Mouse (Mus musculus) adrenal gland, postnatal 25 days (tissue): ENCODE results near the gene Pawr. TPM values are rescaled to one million over a fixed set of nuclear protein-coding genes. Genes with fewer than 3 reads are reported as not detected.
A peak's percentile ranks its signal among the peaks of the same experiment; 100 is the strongest.

ENCODE experiments used
- DNase-seq: peaks from one replicate; pipeline ENCODE4 v3.0.0; 2021; ENCODE audit warnings: mixed read lengths
- long read RNA-seq: library from polyadenylated mRNA; stranded (forward); transcript quantifications from one replicate; pipeline ENCODE4 v2.0.0, GENCODE M21; 2021
- total RNA-seq: library from RNA; stranded (reverse); gene quantifications from 2 replicates; pipeline ENCODE4 v1.2.3, GENCODE M21; 2021

Pawr gene
- total RNA-seq, result 11.7 and 12.3 TPM in 2 replicates
- long read RNA-seq, transcript Pawr-201 (7 exons, 1,745 nt), result major isoform, 16 of 26 reads
- long read RNA-seq, partial matches to known transcripts, result 9 of 26 reads
- long read RNA-seq, other reads (novel, unspliced or antisense), result 1 of 26 reads

DNA sequence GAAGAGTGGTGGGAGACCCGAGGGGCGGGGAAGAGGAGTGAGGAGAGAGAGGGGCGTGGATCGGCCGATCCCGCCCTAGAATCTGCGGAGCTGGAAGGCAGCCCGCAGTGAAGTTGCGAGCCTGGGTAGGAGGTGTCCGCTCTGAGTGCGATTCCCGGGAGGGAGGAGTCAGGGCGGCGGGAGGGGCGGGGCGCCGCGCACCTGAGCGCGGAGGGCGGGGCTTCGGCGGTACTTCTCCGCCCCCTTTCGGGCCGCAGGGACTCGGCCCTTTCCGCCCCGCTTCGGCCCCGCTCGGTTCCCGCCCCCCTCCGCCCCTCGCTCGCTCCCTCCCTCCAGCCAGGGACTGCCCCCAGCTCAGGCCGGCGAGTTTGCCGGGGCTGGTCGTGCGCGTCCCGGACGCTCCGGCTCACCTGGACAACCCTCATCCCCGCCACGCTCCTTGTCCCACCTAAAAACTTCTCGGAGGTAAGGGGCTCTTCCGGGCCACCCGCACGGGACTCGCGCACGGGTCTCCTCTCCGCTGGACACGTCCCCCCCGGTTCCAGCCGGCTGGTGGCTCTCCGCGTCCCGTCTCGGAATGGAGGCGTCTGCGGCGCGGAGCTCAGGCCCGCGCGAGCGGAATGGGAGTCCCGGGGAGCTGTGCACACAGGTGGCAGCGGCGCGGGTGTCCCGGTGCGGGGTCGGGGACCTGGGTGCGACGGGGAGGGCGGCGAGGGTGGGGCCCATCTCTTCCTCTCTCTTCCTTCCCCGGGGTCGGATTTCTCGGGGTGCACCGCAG lies at the start of gene Pawr:
TSS of gene Pawr (plus strand) at position 338 of the 778 bp plus-strand sequence.
- DNase-seq, result peak; percentile 85

DNA sequence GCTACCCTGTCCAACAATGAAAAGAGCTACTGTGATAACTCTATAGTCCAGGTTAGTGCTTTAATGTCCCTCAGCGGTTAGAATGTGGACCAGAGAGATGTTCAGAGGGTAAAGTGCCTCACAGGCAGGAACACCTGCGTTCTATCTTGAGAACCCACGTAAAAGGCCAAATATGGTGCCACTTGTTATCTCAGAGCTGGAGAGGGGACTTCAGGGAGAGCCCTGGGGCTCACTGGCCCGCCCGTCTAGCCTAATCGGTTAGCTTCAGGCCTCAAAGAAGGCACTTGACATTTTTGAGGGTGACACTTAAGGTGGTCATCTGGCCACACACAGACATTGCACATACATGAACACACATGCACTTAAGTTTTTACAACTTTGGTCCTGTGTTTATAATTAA lies 49.6 kb upstream of the Pawr start:
- DNase-seq, result no peak

DNA sequence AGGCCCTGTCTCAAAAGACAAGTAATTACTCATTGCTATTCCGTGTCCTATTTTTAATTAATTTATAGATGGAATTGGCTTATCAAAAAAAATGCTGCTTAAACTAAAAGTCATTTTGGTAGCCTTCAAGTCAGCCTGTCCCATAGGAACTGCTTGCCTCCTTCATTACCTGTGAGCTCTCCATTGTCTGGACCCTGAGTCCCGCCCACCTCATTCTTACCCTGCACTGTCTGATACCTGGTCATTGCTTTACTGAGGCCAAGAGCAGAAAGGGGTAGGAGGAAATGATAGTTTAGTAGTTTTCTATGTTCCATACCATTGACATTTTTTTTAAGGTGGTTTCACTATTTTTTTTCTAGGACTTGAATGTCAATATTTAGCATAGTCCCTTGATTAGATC lies 48.5 kb upstream of the Pawr start:
- no peak for DNase-seq

DNA sequence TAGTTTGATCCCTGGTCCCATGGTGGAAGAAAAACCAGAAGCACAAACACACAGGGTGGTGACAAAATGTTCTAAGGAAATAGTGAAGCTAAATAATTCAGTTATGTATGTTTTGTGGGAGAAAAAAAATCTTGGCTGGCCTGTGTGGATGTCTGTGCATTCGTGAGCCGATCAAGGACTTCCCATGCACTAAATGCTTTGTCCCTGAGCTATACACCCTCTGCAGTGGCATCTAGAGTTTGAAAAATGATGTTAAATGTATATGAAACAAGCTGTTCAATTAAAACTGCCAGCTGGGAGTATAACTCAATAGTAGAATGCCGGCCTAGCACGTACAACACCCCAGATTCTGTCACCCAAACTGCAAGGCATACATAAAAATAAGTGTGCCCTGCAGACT lies 48.1 kb upstream of the Pawr start:
- DNase-seq, result no peak

DNA sequence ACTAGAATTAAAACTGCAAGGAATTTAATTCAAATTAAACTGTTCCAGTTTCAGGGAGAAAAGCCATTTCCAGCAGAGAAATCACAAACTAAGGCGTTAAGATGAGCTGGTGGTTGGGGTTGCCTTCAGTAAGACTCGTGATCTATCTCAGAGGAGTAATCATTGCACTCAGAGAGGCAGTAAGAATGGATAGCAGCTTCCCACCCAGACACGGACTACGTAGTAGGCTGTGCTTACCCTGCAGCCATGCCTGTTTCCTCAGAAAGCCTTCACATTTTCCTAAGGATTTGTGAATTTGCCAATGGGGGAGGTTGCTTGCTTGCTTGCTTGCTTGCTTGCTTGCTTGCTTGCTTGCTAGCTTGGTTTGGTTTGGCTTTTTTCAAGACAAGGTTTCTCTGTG lies 47.5 kb upstream of the Pawr start:
- DNase-seq, result no peak

DNA sequence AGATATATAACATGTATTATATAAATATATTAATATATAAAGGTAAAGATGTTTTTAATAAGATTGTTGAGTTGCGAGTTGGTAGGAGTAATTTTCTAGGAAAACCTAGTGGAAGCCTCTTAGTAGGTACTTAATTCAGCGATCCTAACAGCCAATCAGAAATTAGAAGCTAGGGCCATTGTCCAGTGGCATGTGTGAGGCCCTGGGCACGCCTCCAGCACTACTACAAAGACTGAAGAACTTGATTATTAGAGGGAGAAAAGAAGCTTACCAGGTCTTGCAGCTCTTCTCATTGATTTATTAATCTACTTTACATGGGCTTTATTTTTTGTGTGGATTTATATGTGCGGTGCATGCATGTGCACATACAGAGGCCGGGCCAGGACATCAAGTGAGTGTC lies 46.9 kb upstream of the Pawr start:
- DNase-seq, result no peak

DNA sequence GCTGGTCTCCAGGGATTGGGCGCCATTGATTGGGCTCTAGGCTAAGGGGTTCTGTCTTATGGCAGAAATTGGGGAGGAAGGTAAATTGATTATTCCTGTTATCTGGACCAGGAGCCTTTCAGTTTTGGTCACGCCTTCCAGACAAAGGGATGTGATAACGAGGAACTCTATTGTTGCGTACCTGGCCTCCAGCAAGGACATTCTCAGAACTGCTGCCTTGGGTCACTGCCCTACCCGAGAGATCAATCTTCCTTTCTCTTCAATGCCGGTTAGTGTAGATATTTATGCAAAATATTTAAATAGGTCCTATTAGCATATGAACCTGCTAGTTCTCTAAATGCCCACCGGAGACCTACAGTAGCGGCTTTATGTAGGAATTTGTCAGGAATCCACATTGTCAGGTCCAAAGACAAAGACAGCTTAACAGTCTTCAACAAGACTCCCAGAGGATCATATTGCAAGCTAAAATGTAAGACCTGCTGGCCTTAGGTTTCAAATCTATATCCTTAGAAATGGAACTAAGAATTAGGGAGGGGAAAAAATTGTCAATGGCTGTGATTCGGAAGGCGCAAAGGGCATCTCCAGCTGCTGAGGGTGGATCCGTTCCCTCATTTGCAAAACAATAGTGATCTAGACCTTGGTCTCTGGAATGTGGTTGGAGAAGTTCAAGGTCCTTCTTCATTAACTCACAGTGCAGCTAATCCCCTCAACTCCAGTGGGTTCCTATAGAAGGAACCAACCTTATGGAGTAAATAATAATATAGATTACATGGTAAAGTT lies 45.1 kb upstream of the Pawr start:
- no peak for DNase-seq

DNA sequence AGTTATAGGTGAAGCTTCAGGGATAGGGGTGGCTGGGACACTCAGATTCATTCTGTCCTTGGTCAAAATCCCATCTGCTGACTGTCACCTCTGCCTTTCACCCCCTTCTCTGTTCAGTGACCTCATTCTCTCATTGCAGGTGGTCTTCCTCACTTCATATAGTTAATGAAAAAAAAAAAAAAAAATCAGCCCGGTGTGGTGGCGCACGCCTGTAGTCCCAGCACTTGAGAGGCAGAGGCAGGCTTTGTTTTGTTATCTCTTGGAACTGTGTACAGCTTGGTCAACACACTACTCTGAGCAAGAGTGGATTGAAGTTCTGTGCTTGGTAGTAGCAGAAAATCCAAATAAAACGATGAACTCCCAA lies 44.5 kb upstream of the Pawr start:
- no peak for DNase-seq

DNA sequence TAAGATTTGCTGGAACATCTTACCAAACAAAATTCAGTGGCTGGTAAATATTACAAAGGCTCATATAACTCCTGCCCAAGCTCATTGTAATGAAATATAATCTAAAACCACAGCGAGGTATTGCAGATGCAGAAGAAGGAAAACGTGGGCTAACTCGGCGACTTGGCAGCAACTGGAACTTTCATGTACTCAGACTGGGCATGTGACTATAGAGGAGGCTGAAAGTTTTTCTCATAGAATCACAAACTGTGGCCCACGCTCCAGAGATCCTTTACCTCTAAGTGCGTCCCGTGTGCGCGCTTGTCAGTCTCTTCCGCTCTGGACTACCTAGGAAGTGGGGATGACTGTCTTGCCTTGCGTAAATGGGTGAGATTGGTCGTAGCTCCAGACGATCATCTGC lies 41.9 kb upstream of the Pawr start:
- DNase-seq, result no peak

DNA sequence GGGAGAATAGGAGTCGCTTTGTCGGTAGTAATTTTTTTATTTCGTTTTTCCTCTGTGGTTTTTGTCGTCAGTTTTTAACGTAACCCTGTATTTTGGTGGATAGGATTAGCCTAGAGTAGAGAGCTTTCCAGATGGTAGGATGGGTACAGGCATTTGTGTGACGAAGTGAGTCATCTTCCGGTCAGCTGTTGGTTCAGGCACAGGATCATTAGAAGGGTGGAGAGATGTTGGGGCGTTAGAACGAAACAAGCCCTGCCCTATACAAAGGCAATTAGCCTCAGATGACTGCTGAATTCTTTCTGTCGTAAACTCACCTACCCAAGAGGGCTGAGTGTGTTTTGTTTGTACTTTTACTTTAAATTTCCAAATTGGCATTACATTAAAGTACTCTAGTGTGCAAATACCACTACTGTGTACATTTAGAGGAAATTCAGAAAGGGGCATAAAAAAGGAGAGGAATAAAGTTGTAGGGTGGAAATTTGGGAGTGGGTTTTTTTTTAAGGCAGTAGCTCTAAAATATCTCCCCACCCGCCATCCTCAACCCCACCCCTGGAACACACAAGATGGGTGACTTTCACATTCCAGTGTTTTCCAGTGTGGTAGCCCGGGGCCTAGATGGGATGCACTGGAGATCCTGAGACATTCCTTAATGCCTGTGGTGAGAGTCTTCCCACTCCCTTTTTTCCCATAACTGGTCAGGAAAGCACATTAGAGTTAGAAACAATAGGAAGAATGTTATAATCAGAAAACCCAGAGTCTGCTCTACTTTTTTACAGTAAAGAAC lies 40.0 kb upstream of the Pawr start:
- DNase-seq, result no peak

DNA sequence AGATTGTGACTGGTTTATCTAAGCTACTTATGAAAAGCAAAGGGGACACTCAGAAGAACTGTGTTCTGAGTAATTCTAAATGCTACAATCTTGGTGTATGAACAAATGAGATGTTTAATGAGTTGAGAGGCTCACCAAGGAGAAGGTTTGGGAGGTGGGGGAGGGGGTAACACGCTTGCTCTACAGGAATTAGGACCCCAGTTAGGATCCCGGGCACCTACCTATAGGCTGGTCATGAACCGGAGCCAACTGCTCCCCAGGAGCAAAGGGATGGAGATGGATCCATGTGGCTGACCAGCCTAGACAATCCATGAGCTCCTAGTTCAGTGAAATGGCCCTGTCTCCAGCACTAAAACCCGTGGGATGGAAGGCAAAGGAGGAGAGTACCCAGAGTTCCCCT lies 39.3 kb upstream of the Pawr start:
- no peak for DNase-seq

DNA sequence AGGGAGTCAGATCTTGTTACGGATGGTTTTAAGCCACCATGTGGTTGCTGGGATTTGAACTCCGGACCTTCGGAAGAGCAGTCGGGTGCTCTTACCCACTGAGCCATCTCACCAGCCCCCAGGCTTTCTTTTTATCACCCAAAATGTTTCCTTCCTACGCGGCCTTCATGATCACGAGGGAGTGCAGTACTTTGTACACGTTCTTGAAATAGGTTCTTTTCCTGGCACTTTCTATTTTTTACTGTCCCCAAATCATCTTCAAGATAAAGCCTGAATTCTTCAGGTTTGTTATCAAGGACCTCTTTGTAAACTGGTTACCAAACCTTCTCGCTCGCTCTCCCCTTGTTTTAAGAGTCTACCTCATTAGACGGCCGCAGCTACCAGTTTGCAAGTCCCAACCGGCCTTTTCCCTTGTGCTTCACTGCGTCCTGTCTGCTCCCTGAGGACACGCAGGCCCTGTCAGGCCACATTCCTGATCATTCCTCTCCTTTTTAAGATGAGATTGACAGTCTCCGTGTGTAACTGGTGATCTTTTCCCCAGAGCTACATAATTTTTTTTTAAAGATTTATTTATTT lies 38.2 kb upstream of the Pawr start:
- DNase-seq, result no peak

DNA sequence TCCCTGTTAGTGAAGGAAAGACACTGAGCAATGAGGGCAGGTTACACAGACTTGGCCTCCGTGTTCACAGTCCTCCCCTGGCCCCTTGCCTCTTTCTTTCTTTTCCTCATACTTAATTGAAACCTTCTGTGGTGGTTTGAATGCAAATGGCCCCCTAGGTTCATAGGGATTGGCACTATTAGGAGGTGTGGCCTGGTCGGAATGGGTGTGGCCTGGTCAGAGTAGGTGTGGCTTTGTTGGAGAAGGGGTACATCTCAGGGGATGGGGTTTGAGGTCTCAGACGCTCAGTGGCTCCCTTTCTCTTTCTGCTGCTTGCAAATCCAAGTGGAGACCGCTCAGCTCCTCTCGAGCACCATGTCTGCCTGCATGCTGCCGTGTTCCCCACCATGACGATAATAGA lies 37.2 kb upstream of the Pawr start:
- no peak for DNase-seq

DNA sequence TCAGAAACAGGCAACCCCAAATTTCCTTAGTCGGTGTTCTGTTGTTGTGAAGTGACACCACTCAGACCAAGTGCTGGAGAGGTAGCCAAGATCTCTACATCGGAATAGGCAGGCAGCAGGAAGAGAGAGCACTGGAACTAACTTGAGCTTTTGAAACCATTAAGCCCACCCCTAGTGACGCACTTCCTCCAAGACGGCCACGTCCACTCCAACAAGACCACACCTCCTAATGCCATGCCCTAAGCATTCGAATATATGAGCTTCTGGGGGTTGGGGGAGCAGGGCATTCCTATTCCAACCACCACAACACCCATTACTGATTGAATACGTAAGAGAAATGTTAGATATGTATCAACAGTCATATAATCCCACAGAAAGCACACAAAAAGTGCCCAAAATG lies 35.5 kb upstream of the Pawr start:
- DNase-seq, result no peak

DNA sequence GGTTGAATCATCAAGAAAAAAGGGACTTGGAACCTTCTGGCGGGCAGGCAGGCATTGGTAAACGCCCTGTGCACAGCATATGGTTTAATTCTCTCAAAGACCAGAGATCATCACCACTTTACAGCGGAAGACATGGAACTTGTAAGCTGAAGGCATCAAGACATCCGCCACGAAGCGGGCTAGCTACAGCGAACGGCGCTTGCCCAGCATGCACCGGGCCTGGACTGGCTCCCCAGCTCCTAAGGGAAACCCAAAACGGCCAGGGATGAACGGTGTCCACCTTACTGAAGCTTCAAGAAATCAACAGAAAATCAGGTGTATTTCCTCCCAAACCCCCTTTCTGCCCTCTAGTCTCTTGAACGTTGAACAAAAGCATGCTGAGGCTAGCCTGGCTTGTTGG lies 33.7 kb upstream of the Pawr start:
- DNase-seq, result no peak

DNA sequence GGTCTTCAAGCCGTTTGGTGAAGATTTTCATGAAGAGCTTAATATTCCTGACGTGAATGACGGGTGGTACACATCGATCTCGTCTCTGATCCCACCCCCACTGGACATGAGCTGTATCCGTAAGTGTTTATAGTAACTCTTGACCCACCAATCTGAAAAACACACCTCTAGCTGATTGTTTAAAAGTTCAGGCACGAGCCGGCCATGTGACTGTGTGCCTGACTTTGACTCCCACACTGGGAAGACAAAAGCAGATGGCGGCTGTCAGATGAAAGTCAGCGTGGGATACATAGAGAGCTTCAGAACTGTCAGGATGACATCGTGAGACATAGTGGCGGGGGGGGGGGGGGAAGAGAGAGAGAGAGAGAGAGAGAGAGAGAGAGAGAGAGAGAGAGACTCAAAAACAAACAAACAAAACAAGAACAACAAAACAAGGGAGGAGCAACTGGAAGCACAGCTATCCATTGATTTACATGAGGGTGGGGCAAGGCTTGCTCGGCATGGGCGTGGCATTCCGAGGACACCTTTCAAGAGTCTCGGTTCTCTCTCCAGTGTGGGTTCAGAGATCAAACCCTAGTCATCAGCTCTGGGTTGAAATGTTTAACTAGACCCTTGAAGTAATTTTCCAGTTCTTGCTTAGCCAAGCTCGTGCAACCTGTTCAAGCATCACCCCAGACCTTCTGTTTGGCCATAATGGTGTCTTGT lies 32.9 kb upstream of the Pawr start:
- DNase-seq, result no peak

DNA sequence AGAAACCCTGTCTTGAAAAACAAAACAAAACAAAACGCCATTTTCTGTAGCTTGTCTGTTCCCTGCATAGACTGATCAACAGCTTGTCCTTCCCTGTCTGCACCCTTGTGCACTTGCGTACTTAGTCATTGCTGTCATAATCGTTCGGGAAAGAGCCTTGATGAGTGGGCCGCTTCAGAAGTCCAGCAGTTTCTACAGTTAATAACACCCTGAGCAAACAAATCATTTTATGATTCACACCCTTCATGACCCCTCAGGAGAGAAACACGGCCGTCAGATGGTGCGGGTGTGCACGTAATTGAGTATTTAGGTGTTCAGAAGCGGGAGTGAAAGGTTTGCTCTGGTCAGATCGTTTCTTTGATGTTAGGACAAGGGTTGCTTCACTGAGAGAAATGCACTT lies 32.1 kb upstream of the Pawr start:
- DNase-seq, result no peak

DNA sequence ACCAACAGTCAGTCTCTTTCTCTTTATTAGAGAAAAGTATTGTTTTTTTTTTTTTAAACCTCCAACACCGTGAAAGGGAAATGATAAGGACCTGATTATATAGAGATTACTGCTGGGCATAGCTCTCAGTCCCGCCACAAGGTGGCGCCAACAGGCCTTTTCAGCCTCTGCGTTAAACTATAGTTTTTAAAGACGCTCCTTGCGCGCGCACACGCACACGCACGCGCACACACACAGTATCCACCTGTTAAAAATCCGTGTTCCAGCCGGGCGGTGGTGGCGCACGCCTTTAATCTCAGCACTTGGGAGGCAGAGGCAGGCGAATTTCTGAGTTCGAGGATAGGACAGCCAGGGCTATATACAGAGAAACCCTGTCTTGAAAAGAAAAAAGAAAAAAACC lies 31.1 kb upstream of the Pawr start:
- peak; percentile 87 for DNase-seq

DNA sequence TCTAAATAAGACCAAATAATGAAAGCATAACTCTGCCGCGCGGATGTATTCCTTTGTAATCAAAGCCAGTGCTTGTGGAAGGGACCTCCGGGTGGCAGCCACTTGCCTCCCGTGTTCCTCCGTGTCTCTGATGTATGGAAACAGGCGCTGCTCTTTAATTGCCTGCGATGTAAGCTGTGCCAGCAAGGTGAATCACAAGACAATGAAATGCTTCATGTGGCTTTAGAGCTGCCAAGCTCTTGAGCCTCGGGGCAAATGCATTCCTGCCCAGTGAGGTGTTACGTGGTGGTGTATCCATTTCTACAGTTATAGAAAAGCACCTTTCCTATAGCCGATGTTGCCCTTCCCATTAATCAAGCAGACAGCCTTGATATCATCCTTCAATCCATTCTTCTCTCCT lies 24.1 kb upstream of the Pawr start:
- no peak for DNase-seq

DNA sequence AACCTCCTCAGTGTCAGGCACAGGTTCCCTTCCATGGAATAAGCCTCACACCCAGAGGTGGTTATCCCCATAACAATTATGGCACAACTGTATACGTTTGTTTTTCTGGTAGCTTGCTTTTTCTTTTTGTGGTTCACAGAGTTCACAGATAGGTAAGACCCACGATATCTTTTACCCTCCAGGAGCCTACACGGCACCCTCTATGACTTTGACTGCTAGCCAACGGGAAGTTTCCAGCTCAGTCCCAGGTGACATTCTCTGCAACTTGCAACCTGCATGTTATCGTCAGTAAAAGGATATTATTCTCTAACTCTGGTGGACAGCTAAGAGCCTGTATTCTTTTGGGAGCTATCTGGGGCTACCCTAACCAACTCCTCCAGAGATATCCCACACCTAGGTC lies 21.7 kb upstream of the Pawr start:
- DNase-seq, result no peak

DNA sequence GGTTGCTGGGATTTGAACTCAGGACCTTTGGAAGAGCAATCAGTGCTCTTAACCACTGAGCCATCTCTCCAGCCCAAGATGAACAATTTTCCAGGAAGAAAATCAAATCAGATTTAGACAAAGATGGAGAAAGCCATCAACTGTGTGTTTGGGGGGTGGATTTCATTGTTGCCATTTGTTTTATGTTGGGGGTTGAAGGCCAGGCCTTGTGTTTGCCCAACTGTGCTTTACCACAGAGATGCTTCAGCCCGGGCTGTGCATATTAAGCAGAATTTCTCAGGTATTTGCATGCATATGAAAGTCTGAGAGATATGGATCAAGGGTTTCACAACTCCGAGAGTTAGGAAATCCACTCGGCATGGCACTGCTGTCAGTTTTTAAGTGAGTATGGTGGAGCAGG lies 20.5 kb upstream of the Pawr start:
- no peak for DNase-seq

DNA sequence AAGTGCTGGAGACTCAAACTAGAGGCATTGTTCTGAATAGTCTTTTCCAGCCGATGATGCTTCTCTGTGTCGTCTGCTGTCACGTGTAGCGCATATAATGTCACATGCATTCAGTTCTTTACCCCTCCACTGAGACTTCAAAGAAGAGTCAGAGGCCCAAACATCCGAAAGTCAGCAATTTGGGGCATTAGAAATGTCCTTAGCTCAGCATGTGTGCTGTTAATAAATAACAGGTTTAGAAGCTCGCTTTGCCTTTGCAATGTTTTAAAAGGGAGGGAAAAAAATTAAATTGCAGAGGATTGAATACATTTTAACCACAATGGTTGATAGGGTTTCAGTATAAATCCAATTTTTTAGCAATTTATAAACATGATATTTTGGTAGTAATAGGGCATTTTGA lies 18.1 kb upstream of the Pawr start:
- DNase-seq, result no peak
